Mouse (Mus musculus): ENCODE measurements around the gene Ifngr1. TPM values are rescaled to one million over a fixed set of nuclear protein-coding genes. Genes with fewer than 3 reads are reported as not detected.

The Ifngr1 gene
- polyA plus RNA-seq, 1 experiment from 2014 or later = 26.5 TPM

- WGBS = 84% methylated on average over 7 of the region's 7 CpGs
- Histone ChIP-seq H3K4me3 (ENCODE audit: low read length) (no peak overlapping the region), H3K9ac (ENCODE audit: low read depth, low read length) (no peak overlapping the region), H3K27ac (ENCODE audit: low read depth, low read length) (no peak overlapping the region), H3K4me2 (ENCODE audit: low read length) (no peak overlapping the region), H3K27me3 (replicated peaks; ENCODE audit: control insufficient read depth, insufficient read depth, low read length) (no peaks in the 10 kb centered on the region), H3K9me3 (ENCODE audit: control insufficient read depth, low read length) (no peaks in the 10 kb centered on the region), H3K4me1 (ENCODE audit: control insufficient read depth, insufficient read depth, low read depth, low read length) (no peaks in the 10 kb centered on the region), H3K36me3 (ENCODE audit: control insufficient read depth, insufficient read depth, low read length) (no peaks in the 10 kb centered on the region)
- no peak for ATAC-seq
Measured at GRCm38 (mm10) chr10:19582806-19583430, 8.8 kb upstream of the Ifngr1 start.

GRCm38 (mm10) chr10:19584064-19584463 lies 7.7 kb upstream of the Ifngr1 start:
- Histone ChIP-seq H3K4me3 (ENCODE audit: low read length) (no peak overlapping the region), H3K27me3 (replicated peaks; ENCODE audit: control insufficient read depth, insufficient read depth, low read length) (no peaks in the 10 kb centered on the region), H3K36me3 (ENCODE audit: control insufficient read depth, insufficient read depth, low read length) (no peaks in the 10 kb centered on the region), H3K4me1 (ENCODE audit: control insufficient read depth, insufficient read depth, low read depth, low read length) (no peaks in the 10 kb centered on the region), H3K27ac (ENCODE audit: low read depth, low read length) (no peak overlapping the region), H3K9me3 (ENCODE audit: control insufficient read depth, low read length) (no peaks in the 10 kb centered on the region), H3K4me2 (ENCODE audit: low read length) (no peak overlapping the region), H3K9ac (ENCODE audit: low read depth, low read length) (no peak overlapping the region)
- 81% methylated on average over 2 of the region's 2 CpGs for WGBS
- no peak for ATAC-seq

- no peak overlapping the region for H3K27ac ChIP-seq (ENCODE audit: low read depth, low read length)
- no peaks in the 10 kb centered on the region for H3K4me1 ChIP-seq (ENCODE audit: control insufficient read depth, insufficient read depth, low read depth, low read length)
- no peak for ATAC-seq
- no peaks in the 10 kb centered on the region for H3K9me3 ChIP-seq (ENCODE audit: control insufficient read depth, low read length)
- H3K27me3 ChIP-seq (replicated peaks; ENCODE audit: control insufficient read depth, insufficient read depth, low read length) = no peaks in the 10 kb centered on the region
- no peak overlapping the region for H3K4me3 ChIP-seq (ENCODE audit: low read length)
- H3K9ac ChIP-seq (ENCODE audit: low read depth, low read length) = no peak overlapping the region
- no peaks in the 10 kb centered on the region for H3K36me3 ChIP-seq (ENCODE audit: control insufficient read depth, insufficient read depth, low read length)
- 93% methylated on average over 1 of the region's 1 CpGs for WGBS
- H3K4me2 ChIP-seq (ENCODE audit: low read length) = no peak overlapping the region
Measured at GRCm38 (mm10) chr10:19584846-19585245, 6.9 kb upstream of the Ifngr1 start.

GRCm38 (mm10) chr10:19585860-19586259 lies 5.9 kb upstream of the Ifngr1 start:
- Histone ChIP-seq H3K4me1 (ENCODE audit: control insufficient read depth, insufficient read depth, low read depth, low read length) (no peaks in the 10 kb centered on the region), H3K4me2 (ENCODE audit: low read length) (no peak overlapping the region), H3K9ac (ENCODE audit: low read depth, low read length) (no peak overlapping the region), H3K27ac (ENCODE audit: low read depth, low read length) (no peak overlapping the region), H3K27me3 (replicated peaks; ENCODE audit: control insufficient read depth, insufficient read depth, low read length) (no peaks in the 10 kb centered on the region), H3K9me3 (ENCODE audit: control insufficient read depth, low read length) (no peaks in the 10 kb centered on the region), H3K36me3 (ENCODE audit: control insufficient read depth, insufficient read depth, low read length) (no peaks in the 10 kb centered on the region), H3K4me3 (ENCODE audit: low read length) (no peak overlapping the region)
- ATAC-seq = no peak
- WGBS = 94% methylated on average over 5 of the region's 5 CpGs

- no peaks in the 10 kb centered on the region for H3K4me1 ChIP-seq (ENCODE audit: control insufficient read depth, insufficient read depth, low read depth, low read length)
- WGBS = 77% methylated on average over 3 of the region's 3 CpGs
- no peak overlapping the region for H3K9ac ChIP-seq (ENCODE audit: low read depth, low read length)
- H3K4me2 ChIP-seq (ENCODE audit: low read length) = no peak overlapping the region
- no peak for ATAC-seq
- no peak overlapping the region for H3K27ac ChIP-seq (ENCODE audit: low read depth, low read length)
- H3K27me3 ChIP-seq (replicated peaks; ENCODE audit: control insufficient read depth, insufficient read depth, low read length) = no peaks in the 10 kb centered on the region
- no peaks in the 10 kb centered on the region for H3K36me3 ChIP-seq (ENCODE audit: control insufficient read depth, insufficient read depth, low read length)
- H3K4me3 ChIP-seq (ENCODE audit: low read length) = no peak overlapping the region
- H3K9me3 ChIP-seq (ENCODE audit: control insufficient read depth, low read length) = no peaks in the 10 kb centered on the region
Measured at GRCm38 (mm10) chr10:19587281-19587680, 4.5 kb upstream of the Ifngr1 start.

GRCm38 (mm10) chr10:19589626-19590025 lies 2.1 kb upstream of the Ifngr1 start:
- Histone ChIP-seq H3K36me3 (ENCODE audit: control insufficient read depth, insufficient read depth, low read length) (no peaks in the 10 kb centered on the region), H3K27ac (ENCODE audit: low read depth, low read length) (no peak overlapping the region), H3K27me3 (replicated peaks; ENCODE audit: control insufficient read depth, insufficient read depth, low read length) (no peaks in the 10 kb centered on the region), H3K4me3 (ENCODE audit: low read length) (no peak overlapping the region), H3K4me1 (ENCODE audit: control insufficient read depth, insufficient read depth, low read depth, low read length) (peaks cover 10% of the 10 kb centered on the region), H3K4me2 (ENCODE audit: low read length) (no peak overlapping the region), H3K9ac (ENCODE audit: low read depth, low read length) (no peak overlapping the region), H3K9me3 (ENCODE audit: control insufficient read depth, low read length) (no peaks in the 10 kb centered on the region)
- ATAC-seq = no peak
- 89% methylated on average over 12 of the region's 12 CpGs for WGBS

- peaks cover 10% of the 10 kb centered on the region for H3K4me1 ChIP-seq (ENCODE audit: control insufficient read depth, insufficient read depth, low read depth, low read length)
- peak overlapping the region; percentile 83 for H3K4me2 ChIP-seq (ENCODE audit: low read length)
- H3K27ac ChIP-seq (ENCODE audit: low read depth, low read length) = no peak overlapping the region
- H3K27me3 ChIP-seq (replicated peaks; ENCODE audit: control insufficient read depth, insufficient read depth, low read length) = no peaks in the 10 kb centered on the region
- no peaks in the 10 kb centered on the region for H3K9me3 ChIP-seq (ENCODE audit: control insufficient read depth, low read length)
- peak overlapping the region; percentile 90 for H3K4me3 ChIP-seq (ENCODE audit: low read length)
- 34% methylated on average over 6 of the region's 6 CpGs for WGBS
- H3K9ac ChIP-seq (ENCODE audit: low read depth, low read length) = no peak overlapping the region; the same call in 1 of the 2 replicates
- no peak for ATAC-seq
- H3K36me3 ChIP-seq (ENCODE audit: control insufficient read depth, insufficient read depth, low read length) = no peaks in the 10 kb centered on the region
Measured at GRCm38 (mm10) chr10:19591286-19591640, 486 bp upstream of the Ifngr1 start.

GRCm38 (mm10) chr10:19592556-19592955 lies 807 bp downstream of the Ifngr1 start:
- 5% methylated on average over 3 of the region's 3 CpGs for WGBS
- Histone ChIP-seq H3K4me3 (ENCODE audit: low read length) (peak overlapping the region; percentile 90), H3K4me1 (ENCODE audit: control insufficient read depth, insufficient read depth, low read depth, low read length) (peaks cover 10% of the 10 kb centered on the region), H3K27me3 (replicated peaks; ENCODE audit: control insufficient read depth, insufficient read depth, low read length) (no peaks in the 10 kb centered on the region), H3K27ac (ENCODE audit: low read depth, low read length) (no peak overlapping the region), H3K4me2 (ENCODE audit: low read length) (peak overlapping the region; percentile 83), H3K36me3 (ENCODE audit: control insufficient read depth, insufficient read depth, low read length) (no peaks in the 10 kb centered on the region), H3K9ac (ENCODE audit: low read depth, low read length) (peak overlapping the region; percentile 89), H3K9me3 (ENCODE audit: control insufficient read depth, low read length) (no peaks in the 10 kb centered on the region)
- no peak for ATAC-seq

GRCm38 (mm10) chr10:19593296-19593695 lies 1.5 kb downstream of the Ifngr1 start:
- Histone ChIP-seq H3K4me1 (ENCODE audit: control insufficient read depth, insufficient read depth, low read depth, low read length) (peaks cover 10% of the 10 kb centered on the region), H3K36me3 (ENCODE audit: control insufficient read depth, insufficient read depth, low read length) (no peaks in the 10 kb centered on the region), H3K4me3 (ENCODE audit: low read length) (no peak overlapping the region), H3K27ac (ENCODE audit: low read depth, low read length) (no peak overlapping the region), H3K4me2 (ENCODE audit: low read length) (no peak overlapping the region), H3K9me3 (ENCODE audit: control insufficient read depth, low read length) (no peaks in the 10 kb centered on the region), H3K27me3 (replicated peaks; ENCODE audit: control insufficient read depth, insufficient read depth, low read length) (no peaks in the 10 kb centered on the region), H3K9ac (ENCODE audit: low read depth, low read length) (no peak overlapping the region)
- 82% methylated on average over 3 of the region's 3 CpGs for WGBS
- ATAC-seq = no peak

All from hindbrain, embryonic 16.5 days (tissue).